Mouse (Mus musculus): ENCODE measurements around the gene Gm4969. TPM values are rescaled to one million over a fixed set of nuclear protein-coding genes. Genes with fewer than 3 reads are reported as not detected.

Gene Gm4969
- total and polyA plus RNA-seq, 2 experiments from 2014 or later: 9.4 to 12.7 TPM

DNA sequence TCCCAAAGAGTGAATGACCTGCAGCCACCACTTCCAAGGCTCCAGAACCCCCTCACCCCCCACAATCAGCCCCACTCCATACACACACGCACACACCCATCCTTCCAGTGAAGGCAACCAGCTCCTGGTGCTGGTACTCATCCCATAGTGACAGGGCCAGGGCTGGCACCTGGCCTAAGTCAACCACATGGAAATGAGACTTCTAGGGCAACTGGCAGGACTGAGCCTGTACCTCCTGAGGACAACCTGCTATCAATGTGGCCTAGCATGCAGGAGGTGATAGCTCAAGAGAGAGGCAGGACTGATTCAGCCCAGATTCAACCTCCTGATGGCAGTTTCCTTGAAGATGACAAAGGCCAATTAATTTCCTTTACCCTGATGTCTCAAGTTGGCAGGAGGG, 17.9 kb downstream of the Gm4969 start:
- no peak for ATAC-seq (ENCODE audit: low FRiP score)
- 83% methylated on average over 1 of the region's 1 CpGs for WGBS

DNA sequence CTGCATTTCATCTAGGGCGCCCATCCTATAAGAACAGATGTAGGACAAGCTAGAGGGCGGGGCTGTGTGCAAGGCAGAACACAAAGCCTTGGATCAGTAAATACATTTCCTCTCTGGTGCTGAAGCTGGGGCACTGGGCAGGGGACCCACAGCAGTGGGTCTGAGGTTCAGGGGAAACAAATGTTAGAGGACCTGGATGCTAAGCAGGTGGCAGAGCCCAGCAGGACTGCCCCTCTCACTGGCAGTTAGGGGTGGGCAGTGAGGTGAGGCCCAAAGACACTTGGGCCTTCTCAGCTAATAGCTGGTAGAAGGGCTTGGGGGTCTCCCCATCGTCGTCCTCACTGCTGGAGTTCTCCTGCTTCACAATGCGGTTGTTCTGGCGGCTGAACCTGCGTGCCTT, 19.4 kb downstream of the Gm4969 start:
- DNase-seq (ENCODE audit: low spot score) (no peak), ATAC-seq (ENCODE audit: low FRiP score) (no peak)
- no peak overlapping the region for H3K4me3 ChIP-seq (ENCODE audit: low read depth, low read length)
- H3K36me3 ChIP-seq (ENCODE audit: insufficient read depth, low read length): peaks cover 9% of the 10 kb centered on the region
- H3K9me3 ChIP-seq (ENCODE audit: low read length): no peaks in the 10 kb centered on the region
- no peak overlapping the region for H3K27ac ChIP-seq (ENCODE audit: low read depth, low read length)
- no peak overlapping the region for H3K9ac ChIP-seq (replicated peaks; ENCODE audit: low read length, poor library complexity, severe bottlenecking)
- peaks cover 14% of the 10 kb centered on the region for H3K4me1 ChIP-seq (ENCODE audit: insufficient read depth, low read length)
- peaks cover 8% of the 10 kb centered on the region for H3K27me3 ChIP-seq (ENCODE audit: insufficient read depth, low read length)
- no peak overlapping the region for H3K4me2 ChIP-seq (ENCODE audit: low read depth, low read length, poor library complexity, severe bottlenecking)
- WGBS: 62% methylated on average over 7 of the region's 7 CpGs
- TF ChIP-seq CTCF (IDR thresholded peaks at IDR 0.05): no peak

More for the DNA sequence above, 17.9 kb downstream of the Gm4969 start:
- H3K9me3 ChIP-seq (ENCODE audit: low read length): no peaks in the 10 kb centered on the region
- DNase-seq (ENCODE audit: low spot score): no peak
- H3K9ac ChIP-seq (replicated peaks; ENCODE audit: low read length, poor library complexity, severe bottlenecking): no peak overlapping the region
- H3K27ac ChIP-seq (ENCODE audit: low read depth, low read length): no peak overlapping the region
- H3K27me3 ChIP-seq (ENCODE audit: insufficient read depth, low read length): no peaks in the 10 kb centered on the region
- peaks cover 9% of the 10 kb centered on the region; the same call in 1 of the 2 replicates for H3K4me1 ChIP-seq (ENCODE audit: insufficient read depth, low read length)
- H3K4me2 ChIP-seq (ENCODE audit: low read depth, low read length, poor library complexity, severe bottlenecking): no peak overlapping the region
- H3K36me3 ChIP-seq (ENCODE audit: insufficient read depth, low read length): peaks cover 20% of the 10 kb centered on the region
- H3K4me3 ChIP-seq (ENCODE audit: low read depth, low read length): no peak overlapping the region
- TF ChIP-seq CTCF (IDR thresholded peaks at IDR 0.05): no peak

DNA sequence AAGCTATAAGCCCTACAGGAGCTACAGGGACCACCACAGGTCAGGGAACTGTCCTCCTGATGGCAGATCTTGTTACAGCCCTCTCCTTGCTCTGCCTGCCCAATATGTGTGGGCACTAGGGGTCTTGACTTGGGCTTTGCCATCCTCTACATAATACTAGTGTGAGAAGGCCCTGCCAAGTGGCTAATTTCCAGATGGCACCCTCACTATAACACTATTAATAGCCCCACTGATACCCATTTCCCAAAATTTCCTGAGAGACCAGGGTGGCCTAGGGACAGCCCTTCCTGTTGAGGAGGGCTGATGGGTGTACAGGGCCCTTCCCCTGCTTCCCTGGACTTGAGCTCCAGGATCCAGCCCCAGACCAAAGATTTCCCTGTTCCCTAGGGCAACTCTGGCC, 20.3 kb downstream of the Gm4969 start:
- no peak for DNase-seq (ENCODE audit: low spot score)
- Histone ChIP-seq H3K4me2 (ENCODE audit: low read depth, low read length, poor library complexity, severe bottlenecking) (no peak overlapping the region), H3K4me3 (ENCODE audit: low read depth, low read length) (no peak overlapping the region), H3K9me3 (ENCODE audit: low read length) (no peaks in the 10 kb centered on the region), H3K4me1 (ENCODE audit: insufficient read depth, low read length) (peaks cover 14% of the 10 kb centered on the region), H3K9ac (replicated peaks; ENCODE audit: low read length, poor library complexity, severe bottlenecking) (no peak overlapping the region), H3K27ac (ENCODE audit: low read depth, low read length) (no peak overlapping the region), H3K36me3 (ENCODE audit: insufficient read depth, low read length) (peaks cover 2% of the 10 kb centered on the region), H3K27me3 (ENCODE audit: insufficient read depth, low read length) (peaks cover 8% of the 10 kb centered on the region)
- no peak for TF ChIP-seq CTCF (IDR thresholded peaks at IDR 0.05)
- ATAC-seq (ENCODE audit: low FRiP score): no peak

DNA sequence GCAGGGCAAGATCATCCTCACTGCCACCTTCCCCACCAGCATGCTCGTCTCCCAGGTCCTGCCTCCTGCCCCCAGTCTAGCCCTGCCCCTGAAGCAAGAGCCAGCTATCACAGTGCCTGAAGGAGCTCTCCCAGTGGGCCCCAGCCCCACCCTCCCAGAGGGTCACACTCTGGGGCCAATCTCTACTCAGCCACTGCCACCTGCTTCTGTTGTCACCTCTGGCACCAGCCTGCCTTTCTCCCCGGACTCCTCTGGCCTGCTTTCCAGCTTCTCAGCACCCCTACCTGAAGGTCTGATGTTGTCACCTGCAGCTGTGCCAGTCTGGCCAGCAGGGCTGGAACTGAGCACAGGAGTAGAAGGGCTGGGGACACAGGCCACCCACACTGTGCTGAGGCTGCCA, 21.0 kb downstream of the Gm4969 start:
- WGBS: 66% methylated on average over 2 of the region's 2 CpGs
- no peak for DNase-seq (ENCODE audit: low spot score)
- ATAC-seq (ENCODE audit: low FRiP score): no peak
- Histone ChIP-seq H3K4me1 (ENCODE audit: insufficient read depth, low read length) (peaks cover 14% of the 10 kb centered on the region), H3K9ac (replicated peaks; ENCODE audit: low read length, poor library complexity, severe bottlenecking) (no peak overlapping the region), H3K27me3 (ENCODE audit: insufficient read depth, low read length) (peaks cover 8% of the 10 kb centered on the region), H3K4me2 (ENCODE audit: low read depth, low read length, poor library complexity, severe bottlenecking) (no peak overlapping the region), H3K27ac (ENCODE audit: low read depth, low read length) (no peak overlapping the region), H3K36me3 (ENCODE audit: insufficient read depth, low read length) (no peaks in the 10 kb centered on the region; the same call in none of the 2 replicates), H3K4me3 (ENCODE audit: low read depth, low read length) (no peak overlapping the region), H3K9me3 (ENCODE audit: low read length) (no peaks in the 10 kb centered on the region)
- TF ChIP-seq CTCF (IDR thresholded peaks at IDR 0.05): no peak

GRCm38 (mm10) chr7:19096421-19096976, 21.7 kb downstream of the Gm4969 start:
- DNase-seq (ENCODE audit: low spot score) (no peak), ATAC-seq (ENCODE audit: low FRiP score) (no peak)
- H3K36me3 ChIP-seq (ENCODE audit: insufficient read depth, low read length): peaks cover 3% of the 10 kb centered on the region
- TF ChIP-seq CTCF (IDR thresholded peaks at IDR 0.05): no peak
- peaks cover 14% of the 10 kb centered on the region for H3K4me1 ChIP-seq (ENCODE audit: insufficient read depth, low read length)
- H3K9me3 ChIP-seq (ENCODE audit: low read length): no peaks in the 10 kb centered on the region
- H3K27me3 ChIP-seq (ENCODE audit: insufficient read depth, low read length): peaks cover 8% of the 10 kb centered on the region
- peak overlapping the region; percentile 36; the same call in 1 of the 2 replicates for H3K9ac ChIP-seq (replicated peaks; ENCODE audit: low read length, poor library complexity, severe bottlenecking)
- no peak overlapping the region for H3K4me3 ChIP-seq (ENCODE audit: low read depth, low read length)
- no peak overlapping the region for H3K27ac ChIP-seq (ENCODE audit: low read depth, low read length)
- 52% methylated on average over 5 of the region's 5 CpGs for WGBS
- H3K4me2 ChIP-seq (ENCODE audit: low read depth, low read length, poor library complexity, severe bottlenecking): peak overlapping the region; percentile 98; the same call in 1 of the 2 replicates

DNA sequence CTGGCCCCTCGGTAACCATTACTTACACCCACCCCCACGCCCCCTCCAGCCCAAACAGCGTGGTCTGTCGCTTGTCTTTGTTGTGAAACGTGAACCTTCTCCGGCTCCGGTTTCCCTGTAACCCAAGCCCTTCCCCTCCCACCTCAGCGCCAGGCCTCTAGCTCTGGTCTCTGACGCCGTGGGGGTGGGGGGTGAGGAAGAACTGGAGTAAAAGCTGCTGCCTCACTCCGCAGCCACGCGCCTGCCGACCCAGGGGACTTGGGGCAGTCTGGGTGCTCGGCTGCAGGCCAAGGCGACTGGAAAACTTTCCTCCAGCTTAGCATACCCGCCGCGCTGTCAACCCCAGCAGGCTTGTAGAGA, 22.4 kb downstream of the Gm4969 start:
- H3K4me3 ChIP-seq (ENCODE audit: low read depth, low read length): peak overlapping the region; percentile 48
- H3K27ac ChIP-seq (ENCODE audit: low read depth, low read length): no peak overlapping the region
- H3K9ac ChIP-seq (replicated peaks; ENCODE audit: low read length, poor library complexity, severe bottlenecking): peak overlapping the region; percentile 24; the same call in 1 of the 2 replicates
- H3K4me2 ChIP-seq (ENCODE audit: low read depth, low read length, poor library complexity, severe bottlenecking): peak overlapping the region; percentile 98
- ATAC-seq (ENCODE audit: low FRiP score) (no peak), DNase-seq (ENCODE audit: low spot score) (peak; percentile 37)
- no peak for TF ChIP-seq CTCF (IDR thresholded peaks at IDR 0.05)
- H3K4me1 ChIP-seq (ENCODE audit: insufficient read depth, low read length): peaks cover 14% of the 10 kb centered on the region
- H3K27me3 ChIP-seq (ENCODE audit: insufficient read depth, low read length): peaks cover 8% of the 10 kb centered on the region
- WGBS: 1% methylated on average over 19 of the region's 19 CpGs
- no peaks in the 10 kb centered on the region for H3K9me3 ChIP-seq (ENCODE audit: low read length)
- H3K36me3 ChIP-seq (ENCODE audit: insufficient read depth, low read length): peaks cover 7% of the 10 kb centered on the region; the same call in 1 of the 2 replicates

All from midbrain, postnatal 0 days (tissue).